Mouse (Mus musculus): ENCODE data around the gene Fkbp14.

GRCm38 (mm10) chr6:54586911-54587310 is 10.2 kb downstream of the Fkbp14 start:
- TF ChIP-seq POLR2A (IDR thresholded peaks at IDR 0.05; ENCODE audit: extremely low read depth, insufficient read depth, low read length) (no peak), CTCF (IDR thresholded peaks at IDR 0.05; ENCODE audit: low read depth, low read length) (no peak)

All from liver, adult 2 months (tissue).